In genomic region chr6:4417247-4417709, GRCm38 (mm10) we compare ENCODE assay signal across 9 mouse cellular contexts.
DNase-seq lines count a peak whose midpoint lies in the region; ATAC-seq and TF ChIP-seq lines count a peak whose summit lies in the region.
"Had no signal": no experiment of that assay in that cellular context is flagged by ENCODE, and none has a peak within 500 bp of the region (broad histone marks: within the 10 kb centered on the region; RNA-seq: fewer than 3 reads in every experiment).

No protein-coding gene starts in this region.

- no peaks in the 10 kb centered on the region for H3K4me1 ChIP-seq in liver, embryonic 14.5 days (replicated peaks; ENCODE audit: control insufficient read depth in 2 of 2, insufficient read depth in 2 of 2, low read length in 1 of 2)
- H3K4me1 ChIP-seq in liver, embryonic 11.5 days (replicated peaks; ENCODE audit: control insufficient read depth, insufficient read depth, low read length): no peaks in the 10 kb centered on the region
- peaks cover 14% of the 10 kb centered on the region for H3K4me1 ChIP-seq in embryonic fibroblast, embryonic 13.5 days (ENCODE audit: control insufficient read depth, insufficient read depth, low read length)
- peaks cover 25% of the 10 kb centered on the region for H3K4me1 ChIP-seq in hindbrain, embryonic 10.5 days (replicated peaks)
- H3K4me1 ChIP-seq in lung, embryonic 15.5 days: peaks cover 13% of the 10 kb centered on the region
- H3K4me1 ChIP-seq in stomach, embryonic 16.5 days (ENCODE audit: control insufficient read depth, insufficient read depth, low read length): peaks cover 8% of the 10 kb centered on the region
- H3K4me1 ChIP-seq: liver, embryonic 15.5 days had no signal

- no peaks in the 10 kb centered on the region for H3K9me3 ChIP-seq in liver, embryonic 14.5 days (ENCODE audit: control insufficient read depth, low read length)
- H3K9me3 ChIP-seq in liver, embryonic 11.5 days (ENCODE audit: control insufficient read depth, low read length): no peaks in the 10 kb centered on the region
- H3K9me3 ChIP-seq in hindbrain, embryonic 10.5 days: no peaks in the 10 kb centered on the region
- H3K9me3 ChIP-seq in lung, embryonic 15.5 days: no peaks in the 10 kb centered on the region
- H3K9me3 ChIP-seq in stomach, embryonic 16.5 days (replicated peaks; ENCODE audit: control insufficient read depth, low read length): no peaks in the 10 kb centered on the region
- H3K9me3 ChIP-seq: liver, embryonic 15.5 days had no signal

- H3K27ac ChIP-seq in liver, embryonic 14.5 days: no peak overlapping the region
- H3K27ac ChIP-seq in liver, embryonic 11.5 days (ENCODE audit: low read depth, low read length): no peak overlapping the region
- H3K27ac ChIP-seq in embryonic fibroblast, embryonic 13.5 days (ENCODE audit: insufficient read depth, low read length): peak overlapping the region; percentile 99
- H3K27ac ChIP-seq in hindbrain, embryonic 10.5 days: peak overlapping the region; percentile 71; the same call in 1 of the 2 replicates
- H3K27ac ChIP-seq in lung, embryonic 15.5 days: peak overlapping the region; percentile 67
- H3K27ac ChIP-seq in stomach, embryonic 16.5 days (ENCODE audit: low read length): peak overlapping the region; percentile 81
- H3K27ac ChIP-seq: liver, embryonic 15.5 days had no signal

- WGBS in liver, embryonic 14.5 days (ENCODE audit: insufficient replicate concordance): 29% methylated on average over 6 of the region's 6 CpGs
- 38% methylated on average over 6 of the region's 6 CpGs for WGBS in liver, embryonic 11.5 days
- 43% methylated on average over 6 of the region's 6 CpGs for WGBS in hindbrain, embryonic 10.5 days
- WGBS in lung, embryonic 15.5 days: 22% methylated on average over 6 of the region's 6 CpGs
- 18% methylated on average over 6 of the region's 6 CpGs for WGBS in stomach, embryonic 16.5 days

- no peak for DNase-seq in liver, embryonic 14.5 days (ENCODE audit: low read depth in 3 of 3, low spot score in 3 of 3)
- DNase-seq in liver, embryonic 11.5 days (ENCODE audit: low spot score): no peak
- DNase-seq in hindbrain, embryonic 10.5 days (ENCODE audit: low spot score): no peak
- no peak for DNase-seq in thymus, postnatal 25 days
- no peak for DNase-seq in cerebellum, adult 9-11 months

- H3K27me3 ChIP-seq in liver, embryonic 14.5 days (ENCODE audit: control insufficient read depth, insufficient read depth, low read length): no peaks in the 10 kb centered on the region
- no peaks in the 10 kb centered on the region for H3K27me3 ChIP-seq in liver, embryonic 11.5 days (replicated peaks; ENCODE audit: control insufficient read depth, insufficient read depth, low read length)
- H3K27me3 ChIP-seq in hindbrain, embryonic 10.5 days (ENCODE audit: insufficient read depth, poor library complexity, severe bottlenecking): no peaks in the 10 kb centered on the region
- H3K27me3 ChIP-seq in lung, embryonic 15.5 days: no peaks in the 10 kb centered on the region
- H3K27me3 ChIP-seq in stomach, embryonic 16.5 days (ENCODE audit: control insufficient read depth, insufficient read depth, low read length): no peaks in the 10 kb centered on the region
- H3K27me3 ChIP-seq: liver, embryonic 15.5 days had no signal

- no peak for ATAC-seq in liver, embryonic 14.5 days (ENCODE audit: insufficient read depth)
- no peak for ATAC-seq in liver, embryonic 11.5 days (replicated peaks; ENCODE audit: low FRiP score)
- ATAC-seq in lung, embryonic 15.5 days (ENCODE audit: borderline replicate concordance, extremely low read depth, low FRiP score, low TSS enrichment): peak; percentile 87; the same call in 1 of the 2 replicates
- peak; percentile 71; the same call in 1 of the 2 replicates for ATAC-seq in stomach, embryonic 16.5 days (ENCODE audit: insufficient read depth, low FRiP score)

- TF ChIP-seq CTCF in liver, embryonic 14.5 days (IDR thresholded peaks at IDR 0.05; ENCODE audit: low read depth): peak; percentile 13; the same call in 1 of the 2 replicates
- TF ChIP-seq CTCF in embryonic fibroblast, embryonic 13.5 days (IDR thresholded peaks at IDR 0.05; ENCODE audit: borderline replicate concordance, insufficient read depth, low read length): no peak

- H3K4me2 ChIP-seq in liver, embryonic 14.5 days (ENCODE audit: low read depth): no peak overlapping the region
- H3K4me2 ChIP-seq in liver, embryonic 11.5 days: no peak overlapping the region
- peak overlapping the region; percentile 48 for H3K4me2 ChIP-seq in lung, embryonic 15.5 days
- peak overlapping the region; percentile 44 for H3K4me2 ChIP-seq in stomach, embryonic 16.5 days (ENCODE audit: low read depth, low read length)
- H3K4me2 ChIP-seq: liver, embryonic 15.5 days had no signal

- no peak overlapping the region for H3K9ac ChIP-seq in liver, embryonic 14.5 days (replicated peaks)
- no peak overlapping the region for H3K9ac ChIP-seq in liver, embryonic 11.5 days (ENCODE audit: low read depth, low read length)
- no peak overlapping the region for H3K9ac ChIP-seq in lung, embryonic 15.5 days
- peak overlapping the region; percentile 60 for H3K9ac ChIP-seq in stomach, embryonic 16.5 days (ENCODE audit: low read length)
- H3K9ac ChIP-seq: liver, embryonic 15.5 days had no signal

- no peak for TF ChIP-seq POLR2A in embryonic fibroblast, embryonic 13.5 days (IDR thresholded peaks at IDR 0.05; ENCODE audit: low read depth, low read length)

- no peak for TF ChIP-seq EP300 in liver, embryonic 14.5 days (IDR thresholded peaks at IDR 0.05; ENCODE audit: low read depth)

- no peaks in the 10 kb centered on the region for H3K36me3 ChIP-seq in liver, embryonic 14.5 days (replicated peaks; ENCODE audit: control insufficient read depth, insufficient read depth, low read depth)
- no peaks in the 10 kb centered on the region for H3K36me3 ChIP-seq in liver, embryonic 11.5 days (ENCODE audit: control insufficient read depth, insufficient read depth, low read length)
- H3K36me3 ChIP-seq in hindbrain, embryonic 10.5 days: no peaks in the 10 kb centered on the region
- no peaks in the 10 kb centered on the region for H3K36me3 ChIP-seq in lung, embryonic 15.5 days
- H3K36me3 ChIP-seq in stomach, embryonic 16.5 days (ENCODE audit: control insufficient read depth, insufficient read depth, low read length): no peaks in the 10 kb centered on the region
- H3K36me3 ChIP-seq: liver, embryonic 15.5 days had no signal

- no peak overlapping the region for H3K4me3 ChIP-seq in liver, embryonic 14.5 days (ENCODE audit: insufficient read depth in 1 of 2, low read depth in 2 of 2, low read length in 2 of 2)
- no peak overlapping the region for H3K4me3 ChIP-seq in liver, embryonic 11.5 days (ENCODE audit: low read depth, low read length)
- H3K4me3 ChIP-seq in embryonic fibroblast, embryonic 13.5 days (ENCODE audit: insufficient read depth, low read length): no peak overlapping the region
- H3K4me3 ChIP-seq in hindbrain, embryonic 10.5 days: no peak overlapping the region
- peak overlapping the region; percentile 24; the same call in 1 of the 2 replicates for H3K4me3 ChIP-seq in lung, embryonic 15.5 days
- H3K4me3 ChIP-seq in stomach, embryonic 16.5 days (replicated peaks; ENCODE audit: low read length): peak overlapping the region; percentile 32
- H3K4me3 ChIP-seq: liver, embryonic 15.5 days had no signal

Comparison
In these comparisons a context has a peak if more than half of its experiments do, and no peak if none do; other contexts are left out.
1. ATAC-seq: peak in lung, embryonic 15.5 days (single experiment) and stomach, embryonic 16.5 days (single experiment); none in liver, embryonic 14.5 days (single experiment) and liver, embryonic 11.5 days (single experiment).
2. H3K27ac ChIP-seq: peak in embryonic fibroblast, embryonic 13.5 days (single experiment), hindbrain, embryonic 10.5 days (single experiment), lung, embryonic 15.5 days (single experiment) and stomach, embryonic 16.5 days (single experiment); none in liver, embryonic 14.5 days (single experiment) and liver, embryonic 11.5 days (single experiment).
3. H3K4me2 ChIP-seq: peak in lung, embryonic 15.5 days (single experiment) and stomach, embryonic 16.5 days (single experiment); none in liver, embryonic 14.5 days (single experiment) and liver, embryonic 11.5 days (single experiment).
4. H3K4me3 ChIP-seq: peak in lung, embryonic 15.5 days (single experiment) and stomach, embryonic 16.5 days (single experiment); none in liver, embryonic 14.5 days (0 of 2), liver, embryonic 11.5 days (single experiment), embryonic fibroblast, embryonic 13.5 days (single experiment) and hindbrain, embryonic 10.5 days (single experiment).